Mouse (Mus musculus) E14TG2a.4 (cell line): ENCODE data around the gene Map4k4.

Experiments used
- H3K27me3 ChIP-seq: 2 replicates; pipeline ENCODE4 v1.6.1; 2014; ENCODE audit warnings: low read length, control low read depth; ENCODE audit not compliant: insufficient read depth
- H3K36me3 ChIP-seq: 2 replicates; pipeline ENCODE4 v1.6.1; 2014; ENCODE audit warnings: low read length, control low read depth; ENCODE audit not compliant: insufficient read depth
- H3K4me1 ChIP-seq: replicated peaks from 2 replicates; pipeline ENCODE4 v1.6.1; 2014; ENCODE audit warnings: low read depth, low read length, control low read depth
- H3K4me3 ChIP-seq: replicated peaks from 2 replicates; pipeline ENCODE4 v1.5.1; 2014; ENCODE audit warnings: mild to moderate bottlenecking, low read length
- H3K9me3 ChIP-seq: 2 replicates; pipeline ENCODE4 v1.6.1; 2014; ENCODE audit warnings: low read length, control low read depth
- CTCF ChIP-seq: conservative IDR thresholded peaks from 2 replicates; pipeline ENCODE4 v1.5.1; 2014; ENCODE audit warnings: low read length
- NANOG ChIP-seq: IDR thresholded peaks from 2 replicates; pipeline ENCODE4 v1.6.1; 2014; ENCODE audit warnings: borderline replicate concordance, low read length, mixed read lengths
- POU5F1 ChIP-seq: IDR thresholded peaks from 2 replicates; pipeline ENCODE4 v1.6.1; 2014; ENCODE audit warnings: low read length, borderline replicate concordance

Gene Map4k4

DNA sequence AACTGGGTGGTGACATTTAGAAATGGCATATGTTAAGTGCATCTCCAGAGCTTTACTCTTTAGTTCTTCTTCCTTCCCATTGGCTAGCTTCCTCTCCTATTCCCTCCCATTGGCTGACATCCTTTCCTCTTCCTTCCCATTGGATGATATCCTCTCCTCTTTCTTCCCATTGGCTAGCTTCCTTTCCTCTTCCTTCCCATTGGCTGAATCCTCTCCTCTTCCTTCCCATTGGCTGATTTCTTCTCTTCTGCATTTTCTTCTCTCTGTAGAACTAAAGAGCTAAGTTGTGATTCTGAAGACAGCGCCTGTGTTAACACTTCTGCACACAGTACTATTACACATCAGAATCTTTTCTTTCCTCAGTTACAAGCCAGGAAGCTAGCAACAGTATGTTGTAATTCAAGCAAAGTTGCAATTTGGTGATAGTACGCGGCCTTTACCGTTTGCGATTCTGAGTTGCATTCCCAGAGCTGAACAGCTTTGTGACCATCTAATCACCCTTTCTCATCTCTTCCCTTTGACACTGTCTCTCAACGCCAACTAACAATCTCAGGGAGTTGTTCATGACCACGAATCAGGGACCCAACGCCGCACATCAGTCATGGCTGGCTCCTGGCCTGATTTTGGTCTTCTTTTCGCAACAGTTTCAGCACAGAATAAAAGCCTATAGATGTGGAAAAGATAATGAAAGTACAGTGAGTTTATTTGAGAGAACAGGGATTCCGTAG, 7.4 kb upstream of the Map4k4 start:
- no peak for TF ChIP-seq POU5F1
- peaks cover 4% of the 10 kb centered on the region for H3K9me3 ChIP-seq
- no peaks in the 10 kb centered on the region for H3K36me3 ChIP-seq
- no peak overlapping the region for H3K4me3 ChIP-seq
- peaks cover 26% of the 10 kb centered on the region for H3K4me1 ChIP-seq
- H3K27me3 ChIP-seq = peaks cover 14% of the 10 kb centered on the region

DNA sequence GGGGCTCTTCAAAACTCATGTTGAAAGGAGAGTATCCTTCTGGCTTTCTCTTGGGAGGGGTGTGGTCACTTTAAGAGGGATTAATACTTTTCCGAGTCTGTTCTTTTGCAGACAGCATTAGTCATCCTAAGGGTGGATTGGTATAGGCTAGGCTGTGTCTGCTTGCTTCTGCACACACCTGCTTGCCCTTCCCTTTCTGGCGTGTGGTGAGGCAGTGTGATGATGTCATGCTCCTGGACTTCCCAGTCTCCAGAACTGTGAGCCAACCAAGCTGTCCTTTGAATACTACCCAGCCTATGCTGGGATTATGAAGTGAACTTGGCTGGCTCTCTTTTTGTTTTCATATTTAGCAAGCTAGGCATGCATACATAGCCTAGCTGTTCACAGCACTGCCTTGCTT, 5.6 kb upstream of the Map4k4 start:
- Histone ChIP-seq H3K4me3 (no peak overlapping the region), H3K4me1 (peaks cover 41% of the 10 kb centered on the region), H3K9me3 (peaks cover 4% of the 10 kb centered on the region), H3K36me3 (no peaks in the 10 kb centered on the region), H3K27me3 (peaks cover 19% of the 10 kb centered on the region)
- TF ChIP-seq NANOG (no peak), POU5F1 (no peak), CTCF (no peak)

DNA sequence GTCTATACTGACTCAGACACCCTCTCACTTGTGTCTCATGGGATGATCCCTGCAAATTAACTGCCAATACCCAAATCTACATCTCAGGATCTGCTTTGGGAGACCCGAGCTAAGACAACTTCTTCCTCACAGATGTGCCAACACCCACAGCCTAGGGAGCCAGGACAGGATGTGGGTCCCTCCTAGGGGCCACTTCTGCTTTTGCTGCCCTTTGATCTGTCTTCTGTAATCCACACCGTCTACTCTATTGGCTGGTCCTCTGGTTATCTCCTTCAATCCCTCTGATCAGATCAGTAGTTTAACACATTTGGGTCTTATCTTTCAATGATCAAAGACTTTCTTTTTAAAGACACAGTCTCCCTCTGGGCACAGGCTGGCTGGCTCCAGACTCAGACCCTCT, 5.2 kb upstream of the Map4k4 start:
- H3K9me3 ChIP-seq = peaks cover 4% of the 10 kb centered on the region
- no peak overlapping the region for H3K4me3 ChIP-seq
- H3K27me3 ChIP-seq = peaks cover 19% of the 10 kb centered on the region
- TF ChIP-seq CTCF = no peak
- TF ChIP-seq POU5F1 = no peak
- no peak for TF ChIP-seq NANOG
- H3K4me1 ChIP-seq = peaks cover 42% of the 10 kb centered on the region
- H3K36me3 ChIP-seq = no peaks in the 10 kb centered on the region

DNA sequence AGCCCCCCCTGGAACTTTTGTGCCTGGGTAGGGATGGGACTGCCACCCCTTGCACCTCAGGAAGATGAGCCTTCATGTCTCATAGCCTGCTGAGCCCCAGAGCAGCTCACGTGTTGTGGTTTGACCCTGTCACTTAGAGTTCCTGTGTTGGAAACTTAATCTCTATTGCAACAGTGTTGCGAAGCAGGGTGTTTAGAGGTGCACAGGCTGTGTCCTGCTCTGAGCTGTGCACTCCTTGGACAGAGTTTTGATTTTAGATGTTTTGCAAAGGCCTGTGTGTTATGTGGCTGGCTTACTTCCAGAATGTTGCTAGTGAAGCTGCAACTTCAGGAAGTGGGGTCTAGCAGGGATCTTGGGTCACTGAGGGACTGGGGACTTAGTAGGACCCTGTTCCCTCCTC, 4.1 kb upstream of the Map4k4 start:
- Histone ChIP-seq H3K27me3 (peaks cover 19% of the 10 kb centered on the region), H3K4me3 (no peak overlapping the region), H3K9me3 (peaks cover 4% of the 10 kb centered on the region), H3K4me1 (peaks cover 37% of the 10 kb centered on the region), H3K36me3 (no peaks in the 10 kb centered on the region)
- TF ChIP-seq NANOG = no peak
- TF ChIP-seq CTCF = no peak
- no peak for TF ChIP-seq POU5F1

DNA sequence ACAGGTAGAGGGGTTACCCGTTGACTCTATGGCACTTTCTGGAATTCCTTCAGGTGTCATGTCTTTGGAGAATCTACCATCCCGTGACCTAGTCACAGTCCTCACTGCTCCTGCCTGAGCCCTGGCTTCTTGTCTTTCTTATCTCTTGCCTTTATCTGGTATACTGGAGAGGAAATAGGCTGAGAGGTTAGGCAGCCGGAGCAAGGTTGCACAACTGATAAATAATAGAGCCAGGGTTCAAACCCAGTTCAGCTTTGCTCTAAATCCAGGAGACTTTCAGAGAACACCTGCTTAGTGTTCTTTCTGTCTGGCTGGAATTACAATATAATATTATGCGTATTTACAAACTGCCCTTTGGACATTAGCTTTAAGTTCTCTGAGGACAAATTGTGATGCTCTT, 2.0 kb upstream of the Map4k4 start:
- Histone ChIP-seq H3K27me3 (peaks cover 19% of the 10 kb centered on the region), H3K4me3 (no peak overlapping the region), H3K9me3 (peaks cover 4% of the 10 kb centered on the region), H3K4me1 (peaks cover 54% of the 10 kb centered on the region), H3K36me3 (peaks cover 1% of the 10 kb centered on the region; the same call in 1 of the 2 replicates)
- TF ChIP-seq NANOG (no peak), POU5F1 (no peak), CTCF (no peak)

DNA sequence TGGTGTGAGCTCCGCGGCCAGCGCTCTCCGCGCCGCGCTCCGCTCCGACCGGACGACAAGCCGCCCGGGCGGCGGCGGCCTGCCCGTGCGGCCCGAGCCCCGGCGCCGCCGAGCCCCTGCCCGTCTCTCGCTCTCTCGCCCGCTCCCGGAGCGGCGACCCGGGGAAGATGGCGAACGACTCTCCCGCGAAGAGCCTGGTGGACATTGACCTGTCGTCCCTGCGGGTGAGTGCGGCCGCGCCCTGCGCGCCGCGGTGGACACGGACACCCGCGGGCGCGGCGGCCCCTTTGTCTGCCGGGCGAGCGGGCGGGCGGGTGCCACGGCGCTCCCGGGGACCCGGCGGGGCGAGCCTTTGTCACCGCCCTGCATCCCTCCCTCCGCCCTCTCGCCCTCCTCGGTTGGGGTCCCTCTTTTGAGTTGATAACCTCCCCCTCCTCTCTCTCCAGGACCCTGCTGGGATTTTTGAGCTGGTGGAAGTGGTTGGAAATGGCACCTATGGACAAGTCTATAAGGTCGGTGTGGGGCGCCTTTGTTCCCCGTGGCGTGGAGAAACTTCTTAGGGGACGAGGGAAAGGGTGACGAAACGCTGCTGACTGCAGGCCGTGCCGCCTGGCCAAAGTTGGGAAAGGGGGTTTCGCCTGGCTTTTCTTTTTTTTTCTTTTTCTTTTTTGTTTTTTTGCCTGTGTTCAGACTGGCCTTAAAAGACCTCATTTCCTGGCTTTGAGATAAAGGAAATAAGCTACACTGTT, 524 bp downstream of the Map4k4 start:
- peaks cover 65% of the 10 kb centered on the region for H3K4me1 ChIP-seq
- peaks cover 19% of the 10 kb centered on the region for H3K27me3 ChIP-seq
- peak overlapping the region; percentile 85 for H3K4me3 ChIP-seq
- no peak for TF ChIP-seq POU5F1
- no peak for TF ChIP-seq NANOG
- TF ChIP-seq CTCF = no peak
- peaks cover 4% of the 10 kb centered on the region for H3K9me3 ChIP-seq
- H3K36me3 ChIP-seq = peaks cover 21% of the 10 kb centered on the region

DNA sequence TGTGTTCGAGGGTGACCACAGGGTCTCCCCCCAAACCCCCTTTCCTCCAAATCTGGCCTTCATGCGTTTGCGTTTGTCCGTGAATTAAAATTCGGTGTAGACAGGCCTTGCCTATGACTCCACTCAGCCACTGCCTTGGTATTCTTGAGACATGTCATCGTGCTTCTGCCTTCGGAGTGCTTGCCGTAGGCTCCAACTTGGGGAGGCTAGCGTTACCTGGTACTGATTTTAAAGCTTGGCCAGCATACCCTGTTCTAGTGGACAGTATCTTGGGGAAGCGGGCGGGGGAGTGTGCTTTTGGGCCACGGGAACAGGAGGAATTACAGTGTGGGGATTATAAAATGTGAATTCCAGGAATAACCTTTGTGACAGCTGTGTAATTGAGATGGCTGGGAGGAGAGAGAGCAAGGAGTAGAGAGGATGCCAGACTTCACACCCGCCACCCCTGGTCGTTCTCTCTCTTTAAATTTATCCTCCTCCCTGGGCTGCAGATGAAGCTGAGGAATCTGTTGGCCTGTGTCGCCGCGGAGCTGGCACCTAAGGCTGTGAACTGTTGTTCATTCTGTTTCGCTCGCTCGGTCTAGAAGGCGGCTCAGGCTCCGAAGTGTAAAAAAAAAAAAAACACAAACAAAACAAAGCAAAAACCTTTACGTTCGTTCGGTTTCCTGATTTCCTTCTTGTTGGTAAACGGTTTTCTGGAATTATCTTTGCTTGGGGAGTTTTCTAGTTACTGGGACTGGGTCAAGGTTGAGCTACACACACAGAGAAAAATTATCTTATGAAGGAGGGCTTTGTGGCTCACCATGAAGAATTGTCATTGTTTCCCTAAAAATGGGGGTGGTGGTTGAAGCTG, 1.4 kb downstream of the Map4k4 start:
- Histone ChIP-seq H3K27me3 (peaks cover 12% of the 10 kb centered on the region; the same call in 1 of the 2 replicates), H3K9me3 (peaks cover 4% of the 10 kb centered on the region), H3K4me3 (peak overlapping the region; percentile 85), H3K36me3 (peaks cover 24% of the 10 kb centered on the region), H3K4me1 (peaks cover 73% of the 10 kb centered on the region)
- no peak for TF ChIP-seq CTCF
- TF ChIP-seq POU5F1 = no peak
- no peak for TF ChIP-seq NANOG

DNA sequence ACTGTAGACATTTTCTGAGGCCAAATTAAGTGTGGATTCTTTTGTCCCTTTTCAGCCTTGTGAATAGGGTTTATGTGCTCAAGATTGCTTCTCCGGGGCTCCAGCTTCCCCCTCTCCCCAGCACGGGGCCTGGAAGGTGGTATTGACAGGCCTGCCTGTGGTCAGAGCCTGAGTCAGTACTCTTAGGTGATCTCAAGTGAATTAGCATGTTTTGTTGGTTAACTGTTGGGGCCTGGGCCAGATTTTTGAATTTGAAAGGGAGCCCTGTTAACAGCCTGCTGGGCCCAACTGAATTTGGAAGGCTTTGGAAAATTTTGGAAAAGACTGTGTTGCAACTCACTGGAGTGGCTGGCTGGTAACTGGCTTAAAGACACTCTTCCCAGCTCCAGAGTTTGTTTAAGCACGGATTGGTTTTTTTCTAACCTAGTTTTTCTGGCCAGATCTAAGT, 2.0 kb downstream of the Map4k4 start:
- Histone ChIP-seq H3K4me1 (peaks cover 79% of the 10 kb centered on the region), H3K9me3 (no peaks in the 10 kb centered on the region), H3K27me3 (0 out of 2 replicates have a peak, but pooled peaks cover 7% of the 10 kb centered on the region), H3K36me3 (peaks cover 28% of the 10 kb centered on the region), H3K4me3 (peak overlapping the region; percentile 85)
- peak; percentile 84; the same call in 1 of the 2 replicates for TF ChIP-seq NANOG
- no peak for TF ChIP-seq POU5F1
